Mouse (Mus musculus): Measurements from ENCODE around the gene Mrgprh. TPM values are rescaled to one million over a fixed set of nuclear protein-coding genes. Genes with fewer than 3 reads are reported as not detected.

Mrgprh gene
- polyA plus RNA-seq, 1 experiment from 2014 or later, result not detected

DNA sequence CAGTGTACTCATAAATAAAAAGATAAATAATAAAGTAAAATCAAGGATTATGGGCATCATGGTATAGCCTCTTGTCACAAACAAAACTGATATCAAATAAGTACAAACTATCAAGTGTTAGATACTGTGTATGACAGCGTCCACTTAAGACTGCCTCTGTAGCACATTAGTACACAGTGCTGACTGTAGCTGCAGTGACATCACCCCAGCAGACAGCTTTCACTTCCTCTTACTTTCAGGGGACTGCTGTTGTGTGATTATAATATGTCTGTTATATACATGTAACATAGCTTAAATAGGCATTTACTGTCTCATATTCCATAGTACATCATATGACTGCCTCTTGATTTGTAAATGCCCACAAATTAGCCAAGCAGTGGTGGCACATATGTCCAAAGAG lies 45.2 kb downstream of the Mrgprh start:
- no peak overlapping the region for H3K27ac ChIP-seq (ENCODE audit: poor library complexity, severe bottlenecking)
- peaks cover 69% of the 10 kb centered on the region for H3K36me3 ChIP-seq
- no peaks in the 10 kb centered on the region for H3K4me1 ChIP-seq (replicated peaks)
- ATAC-seq (ENCODE audit: insufficient number of reproducible peaks, low FRiP score), result no peak
- WGBS, result 90% methylated on average over 1 of the region's 1 CpGs
- H3K9me3 ChIP-seq (replicated peaks), result no peaks in the 10 kb centered on the region
- no peak overlapping the region for H3K4me2 ChIP-seq
- H3K4me3 ChIP-seq, result no peak overlapping the region
- no peak overlapping the region for H3K9ac ChIP-seq
- no peaks in the 10 kb centered on the region for H3K27me3 ChIP-seq (replicated peaks)

DNA sequence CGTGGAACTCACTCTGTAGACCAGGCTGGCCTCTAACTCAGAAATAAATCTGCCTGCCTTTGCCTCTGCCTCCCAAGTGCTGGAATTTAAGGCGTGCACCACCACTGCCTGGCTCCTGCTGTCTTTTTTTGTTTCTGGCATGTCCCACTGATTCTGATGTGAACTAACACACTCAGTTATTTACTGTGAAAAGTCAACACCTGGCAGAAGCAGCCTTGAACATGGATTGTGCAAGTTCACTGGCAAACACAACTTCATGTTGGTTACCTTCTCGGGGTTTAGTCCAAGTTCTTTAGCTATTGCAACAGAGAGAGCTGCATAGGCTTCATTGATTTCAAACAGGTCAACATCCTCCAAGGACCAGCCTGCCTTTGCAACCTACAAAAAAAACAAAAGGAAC lies 49.2 kb downstream of the Mrgprh start:
- no peaks in the 10 kb centered on the region for H3K27me3 ChIP-seq (replicated peaks)
- H3K9ac ChIP-seq, result no peak overlapping the region
- H3K36me3 ChIP-seq, result peaks cover 68% of the 10 kb centered on the region
- H3K27ac ChIP-seq (ENCODE audit: poor library complexity, severe bottlenecking), result no peak overlapping the region
- no peak overlapping the region for H3K4me3 ChIP-seq
- WGBS, result 92% methylated on average over 3 of the region's 3 CpGs
- no peaks in the 10 kb centered on the region for H3K4me1 ChIP-seq (replicated peaks)
- H3K9me3 ChIP-seq (replicated peaks), result no peaks in the 10 kb centered on the region
- ATAC-seq (ENCODE audit: insufficient number of reproducible peaks, low FRiP score), result no peak
- H3K4me2 ChIP-seq, result no peak overlapping the region

DNA sequence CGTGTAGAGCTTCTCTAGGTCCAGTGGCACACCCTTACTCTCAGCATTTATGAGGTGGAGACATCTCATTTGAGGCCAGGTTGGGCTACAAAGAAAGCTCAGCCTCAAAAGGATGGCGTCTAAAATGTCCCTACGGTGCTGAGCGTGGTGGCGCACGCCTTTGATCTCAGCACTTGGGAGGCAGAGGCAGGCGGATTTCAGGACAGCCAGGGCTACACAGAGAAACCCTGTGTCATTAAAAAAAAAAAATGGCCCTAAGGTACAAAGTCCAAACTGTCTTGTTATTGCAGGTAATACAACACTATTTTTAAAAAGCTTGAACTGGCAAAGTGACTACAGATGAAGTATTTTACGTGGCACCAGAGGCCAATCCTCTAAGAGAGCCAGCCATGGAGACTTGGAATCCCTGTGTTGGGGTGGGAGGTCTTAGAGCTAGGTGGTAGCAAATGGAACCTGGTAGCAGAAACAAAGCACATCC lies 49.9 kb downstream of the Mrgprh start:
- H3K4me2 ChIP-seq, result no peak overlapping the region
- H3K9ac ChIP-seq, result no peak overlapping the region
- H3K4me3 ChIP-seq, result no peak overlapping the region
- 87% methylated on average over 8 of the region's 8 CpGs for WGBS
- no peak overlapping the region for H3K27ac ChIP-seq (ENCODE audit: poor library complexity, severe bottlenecking)
- ATAC-seq (ENCODE audit: insufficient number of reproducible peaks, low FRiP score), result no peak
- H3K4me1 ChIP-seq (replicated peaks), result no peaks in the 10 kb centered on the region
- no peaks in the 10 kb centered on the region for H3K9me3 ChIP-seq (replicated peaks)
- no peaks in the 10 kb centered on the region for H3K27me3 ChIP-seq (replicated peaks)
- peaks cover 61% of the 10 kb centered on the region for H3K36me3 ChIP-seq

Small RNA genes lying within 50 kb of the gene (microRNA-seq; reads per million reads assigned to microRNA genes)
- gene Gm24085, result not detected

Other genes with a start within 250 kb of the Mrgprh start
- 4.0 and 4.7 TPM in 2 replicates for gene Slc22a1, start 200.2 kb upstream of the Mrgprh start, polyA plus RNA-seq (2016; fragmentation: Nextera tagmentation; extraction: Ambion mirVana)
- gene Igf2r, start 106.4 kb upstream of the Mrgprh start, polyA plus RNA-seq (2016; fragmentation: Nextera tagmentation; extraction: Ambion mirVana), result 293 and 312 TPM in 2 replicates
- gene Mas1, start 7.9 kb upstream of the Mrgprh start, polyA plus RNA-seq (2016; fragmentation: Nextera tagmentation; extraction: Ambion mirVana), result 0.39 and 1.1 TPM in 2 replicates
- 0.51 and 1.1 TPM in 2 replicates for gene Pnldc1, start 34.2 kb downstream of the Mrgprh start, polyA plus RNA-seq (2016; fragmentation: Nextera tagmentation; extraction: Ambion mirVana)
- 410 and 430 TPM in 2 replicates for gene Tcp1, start 39.7 kb downstream of the Mrgprh start, polyA plus RNA-seq (2016; fragmentation: Nextera tagmentation; extraction: Ambion mirVana)
- gene Mrpl18, start 40.3 kb downstream of the Mrgprh start, polyA plus RNA-seq (2016; fragmentation: Nextera tagmentation; extraction: Ambion mirVana), result 181 and 187 TPM in 2 replicates
- 0.57 and 0.61 TPM in 2 replicates for gene Acat3, start 64.6 kb downstream of the Mrgprh start, polyA plus RNA-seq (2016; fragmentation: Nextera tagmentation; extraction: Ambion mirVana)
- gene Acat2, start 84.7 kb downstream of the Mrgprh start, polyA plus RNA-seq (2016; fragmentation: Nextera tagmentation; extraction: Ambion mirVana), result 53.6 and 57.2 TPM in 2 replicates
- gene Wtap, start 118.1 kb downstream of the Mrgprh start, polyA plus RNA-seq (2016; fragmentation: Nextera tagmentation; extraction: Ambion mirVana), result 71.4 and 74.4 TPM in 2 replicates
- gene Sod2, start 130.8 kb downstream of the Mrgprh start, polyA plus RNA-seq (2016; fragmentation: Nextera tagmentation; extraction: Ambion mirVana), result 319 and 325 TPM in 2 replicates
- 0.14 TPM in 1 of 2 replicates, not detected in the other for gene Gpr31b, start 176.3 kb downstream of the Mrgprh start, polyA plus RNA-seq (2016; fragmentation: Nextera tagmentation; extraction: Ambion mirVana)
- 0.15 TPM in 1 of 2 replicates, not detected in the other for gene Tcp10b, start 185.1 kb downstream of the Mrgprh start, polyA plus RNA-seq (2016; fragmentation: Nextera tagmentation; extraction: Ambion mirVana)